Mouse (Mus musculus): ENCODE data around the gene Hsd17b11.

Gene Hsd17b11

GRCm38 (mm10) chr5:104021597-104022378 lies at the start of gene Hsd17b11:
Gene Hsd17b11 (minus strand): TSS chr5:104021919.
- peak; percentile 28 to 30 for DNase-seq (ENCODE audit: low read depth in 2 of 2, low spot score in 2 of 2)

GRCm38 (mm10) chr5:104071048-104071447 lies 49.3 kb upstream of the Hsd17b11 start:
- no peak for DNase-seq (ENCODE audit: low read depth in 2 of 2, low spot score in 2 of 2)

GRCm38 (mm10) chr5:104068751-104069150 lies 47.0 kb upstream of the Hsd17b11 start:
- DNase-seq (ENCODE audit: low read depth in 2 of 2, low spot score in 2 of 2), result no peak

GRCm38 (mm10) chr5:104062773-104063551 lies 41.2 kb upstream of the Hsd17b11 start:
- no peak for DNase-seq (ENCODE audit: low read depth in 2 of 2, low spot score in 2 of 2)

- no peak for DNase-seq (ENCODE audit: low read depth in 2 of 2, low spot score in 2 of 2)
These were observed 40.4 kb upstream of the Hsd17b11 start for GRCm38 (mm10) chr5:104061936-104062772.

GRCm38 (mm10) chr5:104060429-104060828 lies 38.7 kb upstream of the Hsd17b11 start:
- DNase-seq (ENCODE audit: low read depth in 2 of 2, low spot score in 2 of 2), result no peak

- no peak for DNase-seq (ENCODE audit: low read depth in 2 of 2, low spot score in 2 of 2)
These were observed 37.9 kb upstream of the Hsd17b11 start for GRCm38 (mm10) chr5:104059628-104060027.

- peak; percentile 64 to 72 for DNase-seq (ENCODE audit: low read depth in 2 of 2, low spot score in 2 of 2)
These were observed 36.3 kb upstream of the Hsd17b11 start for GRCm38 (mm10) chr5:104058021-104058420.

- DNase-seq (ENCODE audit: low read depth in 2 of 2, low spot score in 2 of 2), result no peak
These were observed 34.6 kb upstream of the Hsd17b11 start for GRCm38 (mm10) chr5:104056295-104056694.

- DNase-seq (ENCODE audit: low read depth in 2 of 2, low spot score in 2 of 2), result no peak
These were observed 34.1 kb upstream of the Hsd17b11 start for GRCm38 (mm10) chr5:104055816-104056215.

GRCm38 (mm10) chr5:104054938-104055337 lies 33.2 kb upstream of the Hsd17b11 start:
- no peak for DNase-seq (ENCODE audit: low read depth in 2 of 2, low spot score in 2 of 2)

- DNase-seq (ENCODE audit: low read depth in 2 of 2, low spot score in 2 of 2), result peak; percentile 14 to 36
These were observed 31.2 kb upstream of the Hsd17b11 start for GRCm38 (mm10) chr5:104052956-104053355.

GRCm38 (mm10) chr5:104048139-104048538 lies 26.4 kb upstream of the Hsd17b11 start:
- no peak for DNase-seq (ENCODE audit: low read depth in 2 of 2, low spot score in 2 of 2)

GRCm38 (mm10) chr5:104047200-104048105 lies 25.7 kb upstream of the Hsd17b11 start:
- DNase-seq (ENCODE audit: low read depth in 2 of 2, low spot score in 2 of 2), result no peak

- DNase-seq (ENCODE audit: low read depth in 2 of 2, low spot score in 2 of 2), result peak; percentile 95 to 96
These were observed 24.8 kb upstream of the Hsd17b11 start, which contains the start of gene Nudt9 for GRCm38 (mm10) chr5:104046256-104047199. Gene Nudt9 (plus strand): TSS chr5:104046306.

GRCm38 (mm10) chr5:104043704-104044103 lies 22.0 kb upstream of the Hsd17b11 start:
- no peak for DNase-seq (ENCODE audit: low read depth in 2 of 2, low spot score in 2 of 2)

- DNase-seq (ENCODE audit: low read depth in 2 of 2, low spot score in 2 of 2), result no peak
These were observed 21.2 kb upstream of the Hsd17b11 start for GRCm38 (mm10) chr5:104042906-104043305.

- DNase-seq (ENCODE audit: low read depth in 2 of 2, low spot score in 2 of 2), result no peak
These were observed 17.6 kb upstream of the Hsd17b11 start for GRCm38 (mm10) chr5:104039154-104039932.

Measured in CD8-positive naive resting alpha-beta T cell, adult 2 months (primary cell).